Mouse (Mus musculus): ENCODE measurements around the gene Olfr312.

DNA sequence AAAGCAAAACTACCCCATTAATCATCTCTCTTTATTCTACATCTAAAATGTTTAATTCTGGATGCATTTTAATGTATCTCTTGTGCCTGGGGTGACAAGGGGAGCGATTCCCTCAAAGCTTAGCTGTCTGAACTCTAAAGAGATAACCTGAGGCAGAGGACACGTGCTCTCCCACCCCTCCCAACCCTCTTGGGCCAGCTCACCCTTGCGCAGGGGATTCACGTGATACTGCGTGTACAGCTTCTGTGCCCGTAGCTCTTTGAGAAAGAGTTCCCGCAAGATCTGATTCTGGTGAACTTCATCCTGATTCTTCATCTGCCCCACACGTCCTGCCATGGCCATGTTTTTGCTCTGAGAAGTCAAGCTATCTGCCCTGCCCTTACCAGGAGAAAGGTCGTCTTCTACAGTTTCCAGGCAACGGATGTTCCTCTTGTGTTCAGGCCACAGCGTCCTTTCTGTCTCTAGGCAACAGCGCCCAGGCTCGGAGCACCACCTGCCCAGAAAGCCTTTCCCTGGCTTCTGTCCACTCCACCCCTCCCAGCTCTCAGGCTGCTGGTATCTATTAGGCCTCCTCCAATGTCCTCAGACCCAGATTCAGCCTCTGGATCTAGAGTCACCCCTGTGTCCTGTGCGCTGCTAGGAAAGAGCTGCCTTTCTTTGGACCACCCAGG is 27.3 kb upstream of the Olfr312 start, which contains the start of gene Fam183b:
- TF ChIP-seq CTCF (IDR thresholded peaks at IDR 0.05; ENCODE audit: borderline replicate concordance, insufficient read depth, low read depth, low read length) (no peak), POLR2A (IDR thresholded peaks at IDR 0.05; ENCODE audit: borderline replicate concordance, insufficient read depth, low read length) (no peak)

Measured in cerebellum, adult 2 months (tissue).